Mouse (Mus musculus) neural tube, embryonic 12.5 days (tissue): ENCODE data around the gene Dlg1. TPM values are rescaled to one million over a fixed set of nuclear protein-coding genes. Genes with fewer than 3 reads are reported as not detected.
A peak's percentile ranks its signal among the peaks of the same experiment; 100 is the strongest.

Experiments used
- ATAC-seq: fragments of 200-750 bp; cut with Nextera tagmentation; 2 replicates; pipeline ENCODE4 v1.8.0; 2017; ENCODE audit warnings: low read depth, mild to moderate bottlenecking, moderate TSS enrichment, moderate library complexity; ENCODE audit not compliant: low FRiP score
- H3K27ac ChIP-seq: fragments of 300-500 bp; sonication (generic); 2 replicates; pipeline ENCODE4 v1.5.1; 2016
- H3K27me3 ChIP-seq: fragments of 300-500 bp; sonication (generic); replicated peaks from 2 replicates; pipeline ENCODE4 v1.6.1; 2016; ENCODE audit warnings: mild to moderate bottlenecking
- H3K36me3 ChIP-seq: fragments of 300-500 bp; sonication (generic); 2 replicates; pipeline ENCODE4 v1.6.1; 2016; ENCODE audit warnings: mild to moderate bottlenecking
- H3K4me1 ChIP-seq: fragments of 300-500 bp; sonication (generic); 2 replicates; pipeline ENCODE4 v1.6.1; 2016
- H3K4me2 ChIP-seq: fragments of 300-500 bp; sonication (generic); replicated peaks from 2 replicates; pipeline ENCODE4 v1.6.1; 2016; ENCODE audit warnings: mild to moderate bottlenecking
- H3K4me3 ChIP-seq: fragments of 300-500 bp; sonication (generic); 2 replicates; pipeline ENCODE4 v1.5.1; 2016
- H3K9ac ChIP-seq: fragments of 300-500 bp; sonication (generic); 2 replicates; pipeline ENCODE4 v1.6.1; 2016; ENCODE audit warnings: mild to moderate bottlenecking
- H3K9me3 ChIP-seq: fragments of 300-500 bp; sonication (generic); 2 replicates; pipeline ENCODE4 v1.6.1; 2016; ENCODE audit warnings: mild to moderate bottlenecking
- WGBS: fragments of 180-500 bp; shearing (Covaris S2); methylation state at CpG from one replicate; pipeline ENCODE4 v1.1.7; 2016; 5-methylcytosine and 5-hydroxymethylcytosine counted together
- polyA plus RNA-seq: library from polyadenylated mRNA; unstranded; fragments of >200 nt; fragmentation: Nextera tagmentation; extraction: Ambion mirVana; gene quantifications from 2 replicates; pipeline ENCODE4 v1.2.1, GENCODE M21; 2016

Dlg1 gene
- 22.0 and 22.6 TPM in 2 replicates for polyA plus RNA-seq

GRCm38 (mm10) chr16:31663379-31664286, at the start of gene Dlg1:
TSS of gene Dlg1 (plus strand) at chr16:31663443.
- under 1% methylated on average over 93 of the region's 95 CpGs for WGBS
- Histone ChIP-seq H3K4me3 (peak within 1 kb of the TSS; percentile 85), H3K4me2 (peak within 1 kb of the TSS; percentile 80), H3K9ac (peak within 1 kb of the TSS; percentile 85), H3K27me3 (peaks cover 5% of the 10 kb centered on the region; the same call in 1 of the 2 replicates), H3K27ac (peak within 1 kb of the TSS; percentile 75), H3K9me3 (no peaks in the 10 kb centered on the region), H3K36me3 (peaks cover 9% of the 10 kb centered on the region), H3K4me1 (peaks cover 13% of the 10 kb centered on the region)
- peak; percentile 96 for ATAC-seq

- Histone ChIP-seq H3K9ac (no peak overlapping the region), H3K4me3 (no peak overlapping the region), H3K27ac (no peak overlapping the region), H3K4me1 (0 out of 2 replicates have a peak, but pooled peaks cover 8% of the 10 kb centered on the region), H3K9me3 (no peaks in the 10 kb centered on the region), H3K36me3 (no peaks in the 10 kb centered on the region), H3K4me2 (no peak overlapping the region), H3K27me3 (no peaks in the 10 kb centered on the region)
- WGBS, result 89% methylated on average over 2 of the region's 2 CpGs
- ATAC-seq, result no peak
Observed at GRCm38 (mm10) chr16:31616382-31616781, 46.9 kb upstream of the Dlg1 start.

GRCm38 (mm10) chr16:31617128-31617527, 46.1 kb upstream of the Dlg1 start:
- Histone ChIP-seq H3K27ac (no peak overlapping the region), H3K4me2 (no peak overlapping the region), H3K9ac (no peak overlapping the region), H3K4me1 (0 out of 2 replicates have a peak, but pooled peaks cover 8% of the 10 kb centered on the region), H3K36me3 (no peaks in the 10 kb centered on the region), H3K9me3 (no peaks in the 10 kb centered on the region), H3K27me3 (no peaks in the 10 kb centered on the region), H3K4me3 (no peak overlapping the region)
- no peak for ATAC-seq

- Histone ChIP-seq H3K9me3 (no peaks in the 10 kb centered on the region), H3K36me3 (no peaks in the 10 kb centered on the region), H3K4me1 (0 out of 2 replicates have a peak, but pooled peaks cover 8% of the 10 kb centered on the region), H3K4me3 (no peak overlapping the region), H3K4me2 (peak overlapping the region; percentile 22), H3K27me3 (no peaks in the 10 kb centered on the region), H3K9ac (no peak overlapping the region), H3K27ac (no peak overlapping the region)
- 32% methylated on average over 10 of the region's 10 CpGs for WGBS
- no peak for ATAC-seq
Observed at GRCm38 (mm10) chr16:31617823-31618371, 45.3 kb upstream of the Dlg1 start.

- Histone ChIP-seq H3K4me3 (no peak overlapping the region), H3K27ac (no peak overlapping the region), H3K4me1 (0 out of 2 replicates have a peak, but pooled peaks cover 8% of the 10 kb centered on the region), H3K9me3 (no peaks in the 10 kb centered on the region), H3K36me3 (no peaks in the 10 kb centered on the region), H3K9ac (no peak overlapping the region), H3K27me3 (no peaks in the 10 kb centered on the region), H3K4me2 (no peak overlapping the region)
- no peak for ATAC-seq
- 80% methylated on average over 9 of the region's 9 CpGs for WGBS
Observed at GRCm38 (mm10) chr16:31618671-31619070, 44.6 kb upstream of the Dlg1 start.

- H3K9me3 ChIP-seq, result no peaks in the 10 kb centered on the region
- no peak overlapping the region for H3K9ac ChIP-seq
- no peaks in the 10 kb centered on the region for H3K36me3 ChIP-seq
- H3K27ac ChIP-seq, result no peak overlapping the region
- 91% methylated on average over 6 of the region's 6 CpGs for WGBS
- no peak for ATAC-seq
- H3K4me3 ChIP-seq, result no peak overlapping the region
- no peak overlapping the region for H3K4me2 ChIP-seq
- 0 out of 2 replicates have a peak, but pooled peaks cover 8% of the 10 kb centered on the region for H3K4me1 ChIP-seq
- no peaks in the 10 kb centered on the region for H3K27me3 ChIP-seq
Observed at GRCm38 (mm10) chr16:31619675-31620335, 43.4 kb upstream of the Dlg1 start.

- H3K27ac ChIP-seq, result no peak overlapping the region
- H3K4me3 ChIP-seq, result no peak overlapping the region
- H3K4me2 ChIP-seq, result no peak overlapping the region
- H3K36me3 ChIP-seq, result no peaks in the 10 kb centered on the region
- H3K9me3 ChIP-seq, result no peaks in the 10 kb centered on the region
- 0 out of 2 replicates have a peak, but pooled peaks cover 8% of the 10 kb centered on the region for H3K4me1 ChIP-seq
- 91% methylated on average over 1 of the region's 1 CpGs for WGBS
- H3K9ac ChIP-seq, result no peak overlapping the region
- no peaks in the 10 kb centered on the region for H3K27me3 ChIP-seq
- no peak for ATAC-seq
Observed at GRCm38 (mm10) chr16:31622356-31622755, 40.9 kb upstream of the Dlg1 start.

GRCm38 (mm10) chr16:31623136-31623535, 40.1 kb upstream of the Dlg1 start:
- Histone ChIP-seq H3K4me3 (no peak overlapping the region), H3K36me3 (no peaks in the 10 kb centered on the region), H3K27me3 (no peaks in the 10 kb centered on the region), H3K4me2 (no peak overlapping the region), H3K9me3 (no peaks in the 10 kb centered on the region), H3K27ac (no peak overlapping the region), H3K9ac (no peak overlapping the region), H3K4me1 (0 out of 2 replicates have a peak, but pooled peaks cover 3% of the 10 kb centered on the region)
- no peak for ATAC-seq
- WGBS, result 84% methylated on average over 6 of the region's 6 CpGs

GRCm38 (mm10) chr16:31624749-31625148, 38.5 kb upstream of the Dlg1 start:
- 78% methylated on average over 1 of the region's 1 CpGs for WGBS
- no peak overlapping the region for H3K4me2 ChIP-seq
- no peak overlapping the region for H3K27ac ChIP-seq
- H3K4me3 ChIP-seq, result no peak overlapping the region
- H3K9me3 ChIP-seq, result no peaks in the 10 kb centered on the region
- H3K4me1 ChIP-seq, result no peaks in the 10 kb centered on the region
- no peaks in the 10 kb centered on the region for H3K27me3 ChIP-seq
- ATAC-seq, result no peak
- H3K36me3 ChIP-seq, result no peaks in the 10 kb centered on the region
- no peak overlapping the region for H3K9ac ChIP-seq

GRCm38 (mm10) chr16:31626331-31626730, 36.9 kb upstream of the Dlg1 start:
- Histone ChIP-seq H3K9me3 (no peaks in the 10 kb centered on the region), H3K4me2 (no peak overlapping the region), H3K27ac (no peak overlapping the region), H3K9ac (no peak overlapping the region), H3K36me3 (no peaks in the 10 kb centered on the region), H3K4me3 (no peak overlapping the region), H3K4me1 (no peaks in the 10 kb centered on the region), H3K27me3 (no peaks in the 10 kb centered on the region)
- WGBS, result 83% methylated on average over 6 of the region's 6 CpGs
- ATAC-seq, result no peak

GRCm38 (mm10) chr16:31630381-31630780, 32.9 kb upstream of the Dlg1 start:
- Histone ChIP-seq H3K4me3 (no peak overlapping the region), H3K27me3 (no peaks in the 10 kb centered on the region), H3K4me1 (no peaks in the 10 kb centered on the region), H3K27ac (no peak overlapping the region), H3K36me3 (no peaks in the 10 kb centered on the region), H3K9ac (no peak overlapping the region), H3K9me3 (no peaks in the 10 kb centered on the region), H3K4me2 (no peak overlapping the region)
- WGBS, result 97% methylated on average over 4 of the region's 4 CpGs
- no peak for ATAC-seq

- H3K4me1 ChIP-seq, result no peaks in the 10 kb centered on the region
- H3K36me3 ChIP-seq, result no peaks in the 10 kb centered on the region
- no peaks in the 10 kb centered on the region for H3K9me3 ChIP-seq
- no peak overlapping the region for H3K27ac ChIP-seq
- no peak overlapping the region for H3K9ac ChIP-seq
- no peak overlapping the region for H3K4me2 ChIP-seq
- no peak for ATAC-seq
- 83% methylated on average over 3 of the region's 3 CpGs for WGBS
- H3K27me3 ChIP-seq, result no peaks in the 10 kb centered on the region
- no peak overlapping the region for H3K4me3 ChIP-seq
Observed at GRCm38 (mm10) chr16:31631046-31631445, 32.2 kb upstream of the Dlg1 start.
